Mouse (Mus musculus): ENCODE results near the gene Rab3gap2.

- TF ChIP-seq CTCF (IDR thresholded peaks at IDR 0.05; ENCODE audit: borderline replicate concordance, insufficient read depth, low read depth, low read length) (no peak), POLR2A (IDR thresholded peaks at IDR 0.05; ENCODE audit: borderline replicate concordance, insufficient read depth, low read length) (no peak)
These were observed 30.3 kb upstream of the Rab3gap2 start for GRCm38 (mm10) chr1:185173641-185174040.
